Mouse (Mus musculus): ENCODE results near the gene Cit. TPM values are rescaled to one million over a fixed set of nuclear protein-coding genes. Genes with fewer than 3 reads are reported as not detected.

The Cit gene
- polyA plus RNA-seq, 1 experiment from 2014 or later = 16.8 TPM

- DNase-seq (ENCODE audit: low spot score) = peak; percentile 30
- Histone ChIP-seq H3K4me3 (ENCODE audit: low read depth, low read length) (no peak overlapping the region), H3K27me3 (replicated peaks; ENCODE audit: control insufficient read depth, insufficient read depth, low read length) (no peaks in the 10 kb centered on the region), H3K27ac (replicated peaks; ENCODE audit: low read depth, low read length) (no peak overlapping the region), H3K4me2 (ENCODE audit: low read depth, low read length) (no peak overlapping the region), H3K4me1 (ENCODE audit: control insufficient read depth, insufficient read depth, low read length) (no peaks in the 10 kb centered on the region), H3K36me3 (ENCODE audit: control insufficient read depth, insufficient read depth, low read length) (peaks cover 17% of the 10 kb centered on the region), H3K9ac (ENCODE audit: low read depth, low read length) (no peak overlapping the region), H3K9me3 (ENCODE audit: control insufficient read depth, low read length) (no peaks in the 10 kb centered on the region)
- WGBS = 57% methylated on average over 4 of the region's 4 CpGs
- no peak for ATAC-seq (ENCODE audit: low read depth)
These were observed 27.9 kb downstream of the Cit start for GRCm38 (mm10) chr5:115872956-115873355.

DNA sequence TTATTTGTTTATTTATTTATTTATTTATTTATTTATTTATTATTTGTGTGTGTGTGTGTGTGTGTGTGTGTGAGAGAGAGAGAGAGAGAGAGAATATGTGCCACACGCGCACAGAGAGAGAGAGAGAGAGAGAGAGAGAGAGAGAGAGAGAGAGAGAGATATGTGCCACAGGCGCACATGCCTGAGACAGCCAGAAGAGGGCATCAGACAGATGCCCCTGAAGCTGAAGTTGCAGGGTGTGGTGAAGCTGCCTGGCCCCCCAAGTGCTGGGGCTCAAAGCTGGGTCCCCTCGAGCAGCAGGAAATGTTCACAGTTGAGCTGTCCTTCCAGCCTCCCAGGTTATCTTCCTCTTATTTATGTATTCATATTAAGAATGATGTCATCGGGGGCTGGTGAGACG, 32.3 kb downstream of the Cit start:
- WGBS = 97% methylated on average over 6 of the region's 6 CpGs
- H3K4me2 ChIP-seq (ENCODE audit: low read depth, low read length) = no peak overlapping the region
- H3K27ac ChIP-seq (replicated peaks; ENCODE audit: low read depth, low read length) = no peak overlapping the region
- H3K4me1 ChIP-seq (ENCODE audit: control insufficient read depth, insufficient read depth, low read length) = no peaks in the 10 kb centered on the region
- H3K9me3 ChIP-seq (ENCODE audit: control insufficient read depth, low read length) = no peaks in the 10 kb centered on the region
- peaks cover 17% of the 10 kb centered on the region for H3K36me3 ChIP-seq (ENCODE audit: control insufficient read depth, insufficient read depth, low read length)
- DNase-seq (ENCODE audit: low spot score) = no peak
- no peak for ATAC-seq (ENCODE audit: low read depth)
- H3K9ac ChIP-seq (ENCODE audit: low read depth, low read length) = no peak overlapping the region
- H3K4me3 ChIP-seq (ENCODE audit: low read depth, low read length) = no peak overlapping the region
- H3K27me3 ChIP-seq (replicated peaks; ENCODE audit: control insufficient read depth, insufficient read depth, low read length) = no peaks in the 10 kb centered on the region

GRCm38 (mm10) chr5:115882165-115882564, 37.1 kb downstream of the Cit start:
- 62% methylated on average over 9 of the region's 9 CpGs for WGBS
- no peak overlapping the region for H3K27ac ChIP-seq (replicated peaks; ENCODE audit: low read depth, low read length)
- H3K4me2 ChIP-seq (ENCODE audit: low read depth, low read length) = no peak overlapping the region
- no peaks in the 10 kb centered on the region for H3K27me3 ChIP-seq (replicated peaks; ENCODE audit: control insufficient read depth, insufficient read depth, low read length)
- no peak overlapping the region for H3K4me3 ChIP-seq (ENCODE audit: low read depth, low read length)
- ATAC-seq (ENCODE audit: low read depth) = no peak
- H3K9me3 ChIP-seq (ENCODE audit: control insufficient read depth, low read length) = no peaks in the 10 kb centered on the region
- H3K9ac ChIP-seq (ENCODE audit: low read depth, low read length) = no peak overlapping the region
- H3K4me1 ChIP-seq (ENCODE audit: control insufficient read depth, insufficient read depth, low read length) = no peaks in the 10 kb centered on the region
- DNase-seq (ENCODE audit: low spot score) = no peak
- 0 out of 2 replicates have a peak, but pooled peaks cover 10% of the 10 kb centered on the region for H3K36me3 ChIP-seq (ENCODE audit: control insufficient read depth, insufficient read depth, low read length)

GRCm38 (mm10) chr5:115884429-115884828, 39.4 kb downstream of the Cit start:
- no peak overlapping the region for H3K27ac ChIP-seq (replicated peaks; ENCODE audit: low read depth, low read length)
- no peaks in the 10 kb centered on the region for H3K9me3 ChIP-seq (ENCODE audit: control insufficient read depth, low read length)
- H3K4me3 ChIP-seq (ENCODE audit: low read depth, low read length) = no peak overlapping the region
- peaks cover 16% of the 10 kb centered on the region; the same call in 1 of the 2 replicates for H3K36me3 ChIP-seq (ENCODE audit: control insufficient read depth, insufficient read depth, low read length)
- H3K27me3 ChIP-seq (replicated peaks; ENCODE audit: control insufficient read depth, insufficient read depth, low read length) = no peaks in the 10 kb centered on the region
- DNase-seq (ENCODE audit: low spot score) (no peak), ATAC-seq (ENCODE audit: low read depth) (no peak)
- no peak overlapping the region for H3K9ac ChIP-seq (ENCODE audit: low read depth, low read length)
- WGBS = 95% methylated on average over 9 of the region's 9 CpGs
- H3K4me2 ChIP-seq (ENCODE audit: low read depth, low read length) = no peak overlapping the region
- H3K4me1 ChIP-seq (ENCODE audit: control insufficient read depth, insufficient read depth, low read length) = no peaks in the 10 kb centered on the region

- Histone ChIP-seq H3K9me3 (ENCODE audit: control insufficient read depth, low read length) (no peaks in the 10 kb centered on the region), H3K9ac (ENCODE audit: low read depth, low read length) (no peak overlapping the region), H3K27me3 (replicated peaks; ENCODE audit: control insufficient read depth, insufficient read depth, low read length) (no peaks in the 10 kb centered on the region), H3K4me3 (ENCODE audit: low read depth, low read length) (no peak overlapping the region), H3K36me3 (ENCODE audit: control insufficient read depth, insufficient read depth, low read length) (peaks cover 5% of the 10 kb centered on the region; the same call in 1 of the 2 replicates), H3K27ac (replicated peaks; ENCODE audit: low read depth, low read length) (no peak overlapping the region), H3K4me1 (ENCODE audit: control insufficient read depth, insufficient read depth, low read length) (no peaks in the 10 kb centered on the region), H3K4me2 (ENCODE audit: low read depth, low read length) (no peak overlapping the region)
- DNase-seq (ENCODE audit: low spot score) = no peak
- 73% methylated on average over 5 of the region's 5 CpGs for WGBS
- ATAC-seq (ENCODE audit: low read depth) = no peak
These were observed 48.7 kb downstream of the Cit start for GRCm38 (mm10) chr5:115893772-115894171.

GRCm38 (mm10) chr5:115897036-115897435, 52.0 kb downstream of the Cit start:
- Histone ChIP-seq H3K27me3 (replicated peaks; ENCODE audit: control insufficient read depth, insufficient read depth, low read length) (no peaks in the 10 kb centered on the region), H3K4me2 (ENCODE audit: low read depth, low read length) (no peak overlapping the region), H3K9me3 (ENCODE audit: control insufficient read depth, low read length) (no peaks in the 10 kb centered on the region), H3K9ac (ENCODE audit: low read depth, low read length) (no peak overlapping the region), H3K4me3 (ENCODE audit: low read depth, low read length) (no peak overlapping the region), H3K4me1 (ENCODE audit: control insufficient read depth, insufficient read depth, low read length) (no peaks in the 10 kb centered on the region), H3K36me3 (ENCODE audit: control insufficient read depth, insufficient read depth, low read length) (no peaks in the 10 kb centered on the region), H3K27ac (replicated peaks; ENCODE audit: low read depth, low read length) (no peak overlapping the region)
- no peak for DNase-seq (ENCODE audit: low spot score)
- 73% methylated on average over 9 of the region's 9 CpGs for WGBS
- ATAC-seq (ENCODE audit: low read depth) = no peak

- peak overlapping the region; percentile 79 for H3K4me2 ChIP-seq (ENCODE audit: low read depth, low read length)
- peaks cover 23% of the 10 kb centered on the region for H3K4me1 ChIP-seq (ENCODE audit: control insufficient read depth, insufficient read depth, low read length)
- no peak overlapping the region for H3K27ac ChIP-seq (replicated peaks; ENCODE audit: low read depth, low read length)
- H3K4me3 ChIP-seq (ENCODE audit: low read depth, low read length) = peak overlapping the region; percentile 41
- H3K36me3 ChIP-seq (ENCODE audit: control insufficient read depth, insufficient read depth, low read length) = no peaks in the 10 kb centered on the region
- ATAC-seq (ENCODE audit: low read depth) (peak; percentile 62), DNase-seq (ENCODE audit: low spot score) (peak; percentile 61)
- 6% methylated on average over 31 of the region's 38 CpGs for WGBS
- H3K9ac ChIP-seq (ENCODE audit: low read depth, low read length) = peak overlapping the region; percentile 52
- H3K9me3 ChIP-seq (ENCODE audit: control insufficient read depth, low read length) = no peaks in the 10 kb centered on the region
- no peaks in the 10 kb centered on the region for H3K27me3 ChIP-seq (replicated peaks; ENCODE audit: control insufficient read depth, insufficient read depth, low read length)
These were observed 62.2 kb downstream of the Cit start for GRCm38 (mm10) chr5:115907037-115908009.

DNA sequence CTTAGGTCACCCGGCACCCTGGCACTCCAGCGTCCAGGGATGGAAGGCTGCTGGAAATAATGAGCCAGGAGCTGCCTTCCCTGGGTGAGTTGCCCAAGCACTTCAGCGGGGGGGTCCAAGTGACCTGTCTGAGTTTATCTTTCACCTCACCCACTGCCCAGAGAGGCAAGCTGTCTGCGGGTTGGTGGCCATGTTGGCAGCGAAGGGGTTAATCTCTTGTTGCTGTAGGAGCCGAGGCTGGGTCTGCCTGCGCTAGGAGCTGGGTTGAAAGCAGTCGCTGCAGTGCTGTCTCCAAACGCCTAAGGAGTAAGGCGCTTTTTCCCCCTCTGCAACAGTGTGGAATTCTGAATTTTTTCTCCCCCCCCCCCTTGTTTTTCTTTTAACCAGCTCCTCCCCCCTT, 63.2 kb downstream of the Cit start:
- peak overlapping the region; percentile 79 for H3K4me2 ChIP-seq (ENCODE audit: low read depth, low read length)
- 26% methylated on average over 10 of the region's 10 CpGs for WGBS
- H3K27ac ChIP-seq (replicated peaks; ENCODE audit: low read depth, low read length) = no peak overlapping the region
- peak overlapping the region; percentile 40; the same call in 1 of the 2 replicates for H3K9ac ChIP-seq (ENCODE audit: low read depth, low read length)
- H3K4me3 ChIP-seq (ENCODE audit: low read depth, low read length) = peak overlapping the region; percentile 41; the same call in 1 of the 2 replicates
- no peaks in the 10 kb centered on the region for H3K36me3 ChIP-seq (ENCODE audit: control insufficient read depth, insufficient read depth, low read length)
- H3K9me3 ChIP-seq (ENCODE audit: control insufficient read depth, low read length) = no peaks in the 10 kb centered on the region
- peaks cover 23% of the 10 kb centered on the region for H3K4me1 ChIP-seq (ENCODE audit: control insufficient read depth, insufficient read depth, low read length)
- DNase-seq (ENCODE audit: low spot score) (peak; percentile 51), ATAC-seq (ENCODE audit: low read depth) (0 out of 2 replicates have a peak, but pooled peaks have one; percentile 61)
- H3K27me3 ChIP-seq (replicated peaks; ENCODE audit: control insufficient read depth, insufficient read depth, low read length) = no peaks in the 10 kb centered on the region

Measured in embryonic facial prominence, embryonic 14.5 days (tissue).